Mouse (Mus musculus) kidney, postnatal 10 days (tissue): ENCODE data around the gene Sag.

ENCODE experiments used
- DNase-seq: peaks from one replicate; pipeline ENCODE4 v3.0.0; 2021; ENCODE audit warnings: mixed read lengths

Sag gene

DNA sequence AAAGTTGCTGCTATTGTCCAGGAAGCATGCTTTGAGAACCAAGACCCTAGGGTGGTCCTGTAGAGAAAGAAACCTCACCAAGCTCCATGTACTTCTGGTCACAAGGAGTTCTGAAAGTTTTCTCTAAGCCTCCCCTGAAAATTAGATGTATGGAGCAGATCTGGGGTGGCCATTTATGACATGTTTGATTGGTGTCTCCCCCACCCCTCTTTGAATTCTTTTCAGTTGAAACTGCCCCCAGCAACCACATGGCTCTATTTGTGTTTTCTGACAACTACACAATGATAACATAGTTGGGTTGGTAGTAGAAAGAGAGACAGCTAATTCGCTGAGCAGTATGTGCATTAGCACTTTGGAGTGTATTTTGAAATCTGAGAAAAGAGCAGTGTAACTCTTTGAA, 52.0 kb downstream of the Sag start:
- no peak for DNase-seq

DNA sequence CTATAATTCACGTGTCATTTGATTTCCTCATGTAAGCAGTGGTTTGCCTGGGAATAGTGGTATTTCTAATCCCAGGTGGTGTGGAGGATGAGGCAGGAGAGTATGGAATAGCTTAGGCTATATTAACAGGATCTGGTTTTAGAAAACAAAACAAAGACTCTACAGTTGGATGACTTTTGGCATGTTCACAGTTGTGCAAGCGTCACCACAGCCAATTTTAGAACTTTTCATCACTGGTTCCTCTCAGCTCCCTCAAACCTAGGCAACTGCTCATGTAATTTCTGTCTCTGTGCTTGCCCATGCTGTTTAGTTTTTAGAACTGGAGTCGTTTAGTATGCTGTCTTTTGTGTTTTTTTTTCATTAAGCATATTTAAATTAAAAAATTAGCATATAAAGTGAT, 53.3 kb downstream of the Sag start:
- no peak for DNase-seq

DNA sequence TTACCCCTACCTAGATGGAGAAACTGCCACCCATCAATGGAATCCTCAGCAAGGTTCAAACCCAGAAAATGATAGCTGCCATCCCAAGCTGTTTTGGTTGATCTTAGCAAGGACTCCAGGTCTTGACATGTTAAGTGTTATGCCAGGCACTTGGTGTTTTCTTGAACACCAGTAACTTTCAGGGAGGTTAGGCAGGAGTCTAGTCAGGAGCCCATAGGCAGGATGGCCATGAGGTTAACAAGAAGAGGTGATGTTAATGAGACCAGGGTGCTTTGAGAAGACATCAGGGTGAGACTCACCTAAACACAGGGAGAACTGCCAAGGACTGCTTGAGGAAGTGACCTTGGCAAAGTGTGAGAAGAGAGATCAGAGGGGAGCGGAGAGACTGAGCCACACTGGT, 54.6 kb downstream of the Sag start:
- no peak for DNase-seq

DNA sequence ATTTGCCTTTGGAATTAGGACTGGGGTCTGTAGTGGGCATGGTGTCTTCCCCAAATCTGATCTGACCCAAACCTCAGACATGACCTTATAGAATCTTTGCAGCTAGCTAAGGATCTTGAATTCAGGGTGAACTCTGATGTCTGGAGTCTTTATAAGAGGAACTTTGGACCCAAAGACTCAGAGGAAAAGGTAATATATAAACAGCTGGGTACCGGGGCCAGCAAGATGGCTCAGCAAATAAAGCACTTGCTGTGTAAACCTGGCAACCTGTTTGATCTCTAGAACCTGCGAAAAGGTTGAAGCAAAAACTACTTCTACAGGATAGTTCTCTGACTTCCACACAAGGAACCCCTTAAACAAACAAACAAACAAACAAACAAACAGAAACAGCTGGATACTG, 55.0 kb downstream of the Sag start:
- no peak for DNase-seq

- no peak for DNase-seq
Observed at GRCm38 (mm10) chr1:87863602-87864001, 60.1 kb downstream of the Sag start.

DNA sequence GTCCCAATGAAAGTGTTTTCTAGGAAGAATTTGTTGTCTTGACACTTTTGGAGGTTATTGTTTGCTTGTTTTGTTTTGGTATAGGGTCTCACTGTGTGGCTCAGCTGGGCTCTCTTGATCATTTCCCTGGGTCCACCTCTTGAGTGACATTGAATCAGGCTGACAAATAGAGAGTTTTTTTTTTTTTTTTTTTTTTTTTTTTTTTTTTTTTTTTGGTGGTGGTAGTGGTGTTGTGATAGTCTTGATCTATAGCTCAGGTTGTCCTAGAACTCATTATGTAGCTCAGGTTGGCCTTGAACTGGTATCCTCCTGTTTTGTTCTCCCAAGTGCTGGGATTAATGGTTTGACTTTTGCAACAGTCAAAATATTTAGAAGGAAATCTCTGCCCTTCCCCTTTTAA, 61.4 kb downstream of the Sag start:
- no peak for DNase-seq

DNA sequence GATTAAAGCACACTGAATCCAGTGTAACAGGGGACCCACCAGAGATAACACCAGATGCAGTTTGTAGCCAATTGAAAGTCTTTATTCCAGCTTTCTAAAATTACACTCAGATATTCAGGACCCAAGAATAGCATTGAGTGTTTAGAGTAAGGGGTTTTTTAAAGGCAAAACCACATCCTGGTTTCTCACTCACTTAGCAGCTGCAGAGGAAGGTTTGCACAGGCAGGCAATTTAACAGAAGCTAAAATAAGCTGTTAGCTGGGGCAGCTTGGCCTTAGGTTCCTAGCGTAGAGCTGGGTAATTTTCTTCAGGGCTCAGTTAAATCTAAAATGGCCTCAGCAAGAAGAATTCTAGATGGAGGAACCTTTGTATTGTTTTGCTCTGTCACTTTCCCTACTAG, 63.2 kb downstream of the Sag start:
- no peak for DNase-seq

DNA sequence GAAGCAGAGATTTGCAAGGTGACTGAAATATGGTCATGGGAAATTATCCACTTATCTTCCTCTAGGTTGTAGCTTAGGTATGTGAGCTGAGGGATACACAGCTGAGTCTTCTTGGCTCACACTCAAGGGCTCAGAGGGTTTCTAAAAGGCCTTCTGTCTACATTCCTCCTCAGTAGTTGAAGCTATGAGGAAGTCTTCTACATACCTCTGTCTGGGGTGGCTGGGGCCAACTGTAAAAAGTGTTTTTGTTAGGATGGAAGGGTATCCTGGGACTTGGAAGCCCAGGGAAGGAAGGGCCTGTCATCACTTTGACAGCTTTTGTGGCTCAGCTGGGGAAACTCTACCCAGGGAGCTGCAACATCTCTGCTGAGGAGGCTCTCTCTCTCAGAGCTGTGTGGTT, 68.1 kb downstream of the Sag start:
- DNase-seq = no peak

GRCm38 (mm10) chr1:87873081-87873480, 69.6 kb downstream of the Sag start:
- DNase-seq = no peak

DNA sequence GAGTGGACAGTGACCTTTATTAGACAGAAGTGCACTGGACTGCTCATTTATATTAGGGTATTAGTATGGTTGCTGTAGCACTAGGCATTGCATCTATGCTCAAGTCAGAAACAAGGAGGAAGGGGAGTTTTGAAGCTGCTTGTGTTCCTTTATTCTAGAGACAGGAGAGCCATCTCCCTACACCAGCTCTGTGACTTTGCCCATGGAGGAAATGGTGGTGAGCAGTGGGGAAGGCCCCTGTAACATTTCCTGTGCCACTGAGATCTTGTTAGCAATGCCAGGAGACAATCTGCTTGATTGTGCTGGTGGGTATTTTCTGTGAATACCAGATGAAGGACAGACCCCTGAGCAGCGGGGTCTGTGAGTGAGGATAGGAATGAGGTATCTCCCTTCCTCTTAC, 72.6 kb downstream of the Sag start:
- DNase-seq = no peak

GRCm38 (mm10) chr1:87877552-87878283, 74.2 kb downstream of the Sag start:
- DNase-seq = no peak

GRCm38 (mm10) chr1:87879034-87879433, 75.6 kb downstream of the Sag start:
- no peak for DNase-seq

- DNase-seq = peak; percentile 91
Observed at GRCm38 (mm10) chr1:87879494-87880325, 76.2 kb downstream of the Sag start.

- DNase-seq = no peak
Observed at GRCm38 (mm10) chr1:87880326-87880627, 76.8 kb downstream of the Sag start.

DNA sequence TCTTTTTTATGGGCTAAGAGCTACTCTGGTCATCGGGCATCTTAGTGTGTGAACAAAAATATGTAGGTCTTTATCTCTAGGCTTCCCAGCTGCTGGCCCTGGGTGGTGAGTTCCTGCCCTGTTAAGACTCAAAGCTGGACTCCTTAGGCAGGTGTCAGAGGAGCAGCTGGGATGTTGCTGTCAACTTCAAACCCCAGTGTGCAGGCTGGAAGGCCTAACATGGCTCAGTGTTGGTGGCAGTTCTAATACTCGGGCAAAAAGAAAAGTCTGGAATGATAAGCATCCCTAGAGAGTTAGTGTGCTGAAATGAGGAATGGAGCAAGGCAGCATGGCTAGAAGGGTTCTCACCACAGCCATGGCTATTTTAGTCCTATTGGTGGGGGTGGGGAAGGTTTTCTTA, 77.4 kb downstream of the Sag start:
- peak; percentile 50 for DNase-seq

GRCm38 (mm10) chr1:87881726-87882125, 78.2 kb downstream of the Sag start:
- no peak for DNase-seq

- DNase-seq = no peak
Observed at GRCm38 (mm10) chr1:87882554-87882953, 79.1 kb downstream of the Sag start.

GRCm38 (mm10) chr1:87890960-87891359, 87.5 kb downstream of the Sag start:
- DNase-seq = no peak

- peak; percentile 42 for DNase-seq
Observed at GRCm38 (mm10) chr1:87891634-87892033, 88.2 kb downstream of the Sag start.

DNA sequence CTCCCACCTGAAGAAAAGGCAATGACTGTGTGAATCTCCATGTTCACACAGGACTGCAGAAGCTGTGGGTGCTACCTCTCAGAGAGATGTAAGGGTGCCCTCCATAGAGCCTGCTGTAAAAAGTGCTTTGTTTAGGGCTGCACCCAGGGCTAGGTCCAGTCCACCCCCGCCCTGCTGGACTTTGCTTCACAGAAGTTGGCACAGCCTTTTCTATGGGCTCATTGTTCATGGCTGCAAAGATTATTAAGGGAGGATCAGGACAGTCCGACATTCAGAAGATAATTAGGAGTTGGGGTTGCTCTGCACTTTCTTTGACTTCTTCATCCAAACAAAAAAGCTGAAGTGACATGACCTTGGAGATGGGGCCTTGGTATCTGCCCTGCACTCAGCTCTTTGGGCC, 89.0 kb downstream of the Sag start:
- DNase-seq = peak; percentile 57

GRCm38 (mm10) chr1:87893414-87893813, 89.9 kb downstream of the Sag start:
- DNase-seq = no peak
